Mouse (Mus musculus) cerebellum, postnatal 10 days (tissue): ENCODE measurements around the gene Arid1a.
"Not testable (repeated sequence)": the region's sequence is repeated elsewhere in the genome, so short reads cannot be mapped to it uniquely, and the experiment has no call there.

Experiments used
- DNase-seq, 2 experiments: peaks; one replicate each; pipeline ENCODE4 v3.0.0; 2021; ENCODE audit warnings: mixed read lengths in 2 of 2

Arid1a gene

GRCm38 (mm10) chr4:133651445-133651844 lies 105.1 kb downstream of the Arid1a start:
- peak in 1 of 2 experiments; percentile 35 for DNase-seq

GRCm38 (mm10) chr4:133649989-133650699 lies 106.4 kb downstream of the Arid1a start, which contains the start of gene Zdhhc18:
TSS of gene Zdhhc18 (minus strand) at chr4:133650154.
- peak; percentile 90 to 93 for DNase-seq

- DNase-seq = not testable (repeated sequence)
These were observed 107.1 kb downstream of the Arid1a start for GRCm38 (mm10) chr4:133649464-133649863.

GRCm38 (mm10) chr4:133645680-133646079 lies 110.9 kb downstream of the Arid1a start:
- DNase-seq = no peak

- no peak for DNase-seq
These were observed 111.4 kb downstream of the Arid1a start for GRCm38 (mm10) chr4:133645195-133645594.

GRCm38 (mm10) chr4:133634043-133634410 lies 122.5 kb downstream of the Arid1a start:
- no peak for DNase-seq

- peak; percentile 92 to 94 for DNase-seq
These were observed 123.1 kb downstream of the Arid1a start for GRCm38 (mm10) chr4:133633332-133634042.

- DNase-seq = peak in 1 of 2 experiments; percentile 59
These were observed 123.9 kb downstream of the Arid1a start for GRCm38 (mm10) chr4:133632483-133633327.

- peak; percentile 41 to 50 for DNase-seq
These were observed 124.7 kb downstream of the Arid1a start for GRCm38 (mm10) chr4:133631769-133632411.

- no peak for DNase-seq
These were observed 125.3 kb downstream of the Arid1a start for GRCm38 (mm10) chr4:133631071-133631768.

- DNase-seq = peak; percentile 80 to 87
These were observed 126.1 kb downstream of the Arid1a start for GRCm38 (mm10) chr4:133630326-133630920.

GRCm38 (mm10) chr4:133629191-133629590 lies 127.4 kb downstream of the Arid1a start:
- DNase-seq = no peak
